ENCODE assay signal across 25 mouse cellular contexts in genomic region chr1:177569572-177569971, GRCm38 (mm10).
"Had no signal": no experiment of that assay in that cellular context is flagged by ENCODE, and none has a peak within 500 bp of the region (broad histone marks: within the 10 kb centered on the region; RNA-seq: fewer than 3 reads in every experiment).

No protein-coding gene starts in this region.

- H3K27ac ChIP-seq: heart, embryonic 10.5 days; hindbrain, embryonic 10.5 days; hindbrain, embryonic 13.5 days; hindbrain, embryonic 15.5 days; hindbrain, postnatal 0 days; kidney, embryonic 15.5 days; kidney, postnatal 0 days; limb, embryonic 10.5 days; limb, embryonic 12.5 days; liver, embryonic 13.5 days had no signal

- H3K36me3 ChIP-seq: heart, embryonic 10.5 days; heart, embryonic 12.5 days; hindbrain, embryonic 10.5 days; hindbrain, embryonic 13.5 days; hindbrain, embryonic 15.5 days; kidney, embryonic 15.5 days; limb, embryonic 10.5 days; limb, embryonic 12.5 days; liver, embryonic 13.5 days had no signal

- DNase-seq: gastrocnemius, postnatal 14 days; gastrocnemius, postnatal 36 days; heart, adult 18-20 months; heart, postnatal 10 days; heart, postnatal 4 days; kidney, adult 18-20 months; kidney, adult 8-10 months; kidney, postnatal 14 days; kidney, postnatal 36 days; layer of hippocampus, adult 9-11 months; layer of hippocampus, postnatal 36 days; liver; liver, embryonic 13.5 days had no signal

- H3K9me3 ChIP-seq: heart, embryonic 10.5 days; heart, embryonic 12.5 days; hindbrain, embryonic 10.5 days; hindbrain, embryonic 13.5 days; hindbrain, embryonic 15.5 days; kidney, embryonic 15.5 days; limb, embryonic 10.5 days; limb, embryonic 12.5 days; liver, embryonic 13.5 days had no signal

- H3K4me3 ChIP-seq: heart, embryonic 10.5 days; heart, embryonic 12.5 days; hindbrain, embryonic 10.5 days; hindbrain, embryonic 13.5 days; hindbrain, embryonic 15.5 days; kidney, embryonic 15.5 days; limb, embryonic 10.5 days; limb, embryonic 12.5 days; liver, embryonic 13.5 days had no signal

- H3K27me3 ChIP-seq: heart, embryonic 12.5 days; hindbrain, embryonic 15.5 days; kidney, embryonic 15.5 days; limb, embryonic 12.5 days; liver, embryonic 13.5 days had no signal

- H3K4me1 ChIP-seq: hindbrain, embryonic 13.5 days; hindbrain, embryonic 15.5 days; kidney, embryonic 15.5 days; limb, embryonic 10.5 days; limb, embryonic 12.5 days; liver, embryonic 13.5 days had no signal

- H3K9ac ChIP-seq: heart, embryonic 12.5 days; hindbrain, embryonic 13.5 days; hindbrain, embryonic 15.5 days; kidney, embryonic 15.5 days; limb, embryonic 12.5 days; liver, embryonic 13.5 days had no signal

- H3K4me2 ChIP-seq: heart, embryonic 12.5 days; hindbrain, embryonic 13.5 days; hindbrain, embryonic 15.5 days; kidney, embryonic 15.5 days; limb, embryonic 12.5 days; liver, embryonic 11.5 days; liver, embryonic 13.5 days had no signal

- ATAC-seq: hindbrain, postnatal 0 days; intestine, postnatal 0 days had no signal
